Mouse (Mus musculus): ENCODE data around the gene Nifk.

Nifk gene

DNA sequence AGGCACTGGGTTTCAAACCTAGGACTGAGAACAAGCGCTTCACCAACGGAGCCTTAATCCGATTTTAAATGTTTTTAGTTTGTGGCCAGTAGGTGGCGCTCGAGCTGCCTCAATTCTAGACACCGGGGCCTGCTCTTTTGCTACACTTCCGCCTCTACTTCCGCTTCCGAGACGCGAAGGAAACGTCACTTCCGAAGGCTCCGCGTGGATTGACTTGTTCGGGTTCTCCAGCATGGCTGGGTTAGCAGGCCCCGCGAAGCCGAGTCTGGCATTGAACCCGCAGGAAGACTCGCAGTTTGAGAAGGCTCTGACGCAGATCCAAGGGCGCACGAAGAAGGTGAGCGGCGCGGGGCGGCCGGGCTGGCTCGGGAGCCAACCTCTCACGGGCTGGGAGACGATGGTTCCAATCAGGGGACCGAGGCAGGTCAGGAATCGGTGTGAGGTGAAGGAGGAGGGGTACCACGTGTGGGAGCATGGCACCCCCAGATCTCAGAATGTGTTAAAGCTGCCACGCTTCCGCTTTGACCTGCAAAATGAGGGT lies at the start of gene Nifk:
Nifk (plus strand) TSS at position 179 of the 541 bp plus-strand sequence.
- DNase-seq (ENCODE audit: low spot score) = peak; percentile 74

DNA sequence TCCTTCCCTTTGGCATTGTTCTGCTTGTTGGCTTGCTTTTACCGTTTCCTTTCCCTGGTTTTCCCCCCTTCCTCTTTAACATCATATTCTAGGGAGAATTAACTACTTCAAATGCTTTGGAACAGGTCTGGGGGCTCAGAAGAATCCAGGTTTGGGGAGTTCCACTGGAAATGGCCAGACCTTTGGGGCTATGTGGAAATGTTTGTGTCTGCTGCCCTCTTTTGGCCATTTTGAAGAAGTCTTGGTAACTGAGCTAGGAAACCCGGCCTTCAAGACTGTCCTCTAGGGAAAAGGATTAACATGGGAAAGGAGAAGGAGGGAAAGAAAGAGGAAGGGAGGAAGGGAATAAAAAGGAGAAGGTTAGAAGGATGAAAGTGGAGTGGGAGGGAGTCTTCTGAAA lies 46.5 kb upstream of the Nifk start:
- no peak for DNase-seq (ENCODE audit: low spot score)

- DNase-seq (ENCODE audit: low spot score) = no peak
These were observed 29.3 kb upstream of the Nifk start for GRCm38 (mm10) chr1:118292291-118292690.

GRCm38 (mm10) chr1:118294192-118294591 lies 27.4 kb upstream of the Nifk start:
- DNase-seq (ENCODE audit: low spot score) = no peak

DNA sequence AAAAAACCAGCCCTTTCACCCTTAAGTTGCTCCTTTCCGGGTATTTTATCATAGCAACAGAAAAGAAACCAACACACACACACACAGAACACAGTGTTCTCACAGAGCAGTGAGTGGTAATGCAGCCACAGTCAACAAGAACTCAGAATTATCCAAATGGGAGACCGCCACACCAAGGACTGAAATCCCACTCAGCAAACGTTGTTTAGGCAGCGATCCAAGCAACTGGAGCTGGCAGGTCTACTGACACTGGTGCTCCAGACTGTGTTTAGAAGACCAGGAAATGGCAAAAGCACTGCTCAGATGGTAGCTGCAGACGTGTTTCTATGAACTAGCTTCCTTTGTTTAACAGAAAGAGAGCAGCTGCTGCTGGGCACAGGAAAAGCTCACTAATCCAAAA lies 26.8 kb upstream of the Nifk start:
- no peak for DNase-seq (ENCODE audit: low spot score)

- DNase-seq (ENCODE audit: low spot score) = no peak
These were observed 25.0 kb upstream of the Nifk start for GRCm38 (mm10) chr1:118296673-118297072.

DNA sequence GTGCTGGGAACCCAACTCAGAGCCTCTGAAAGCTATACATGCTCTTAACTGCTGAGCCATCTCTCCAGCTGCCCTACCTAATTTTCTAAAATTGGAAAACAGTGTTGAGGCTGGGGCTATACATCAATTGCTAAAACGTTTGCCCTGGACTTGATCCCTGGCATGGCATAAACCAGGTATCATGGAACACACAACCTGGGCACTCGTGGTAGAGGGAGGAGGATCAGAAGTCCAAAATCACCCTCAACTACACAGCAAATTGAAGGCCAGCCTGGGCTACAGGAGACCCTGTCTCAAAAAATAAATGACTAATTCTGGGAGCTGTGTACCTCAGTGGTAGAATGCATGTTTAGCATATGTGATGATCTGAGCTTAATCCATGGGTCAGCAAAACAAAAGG lies 23.9 kb upstream of the Nifk start:
- no peak for DNase-seq (ENCODE audit: low spot score)

- peak; percentile 82 for DNase-seq (ENCODE audit: low spot score)
These were observed 10.6 kb upstream of the Nifk start for GRCm38 (mm10) chr1:118310780-118311621.

GRCm38 (mm10) chr1:118311622-118312326 lies 9.9 kb upstream of the Nifk start, which contains the start of gene Tsn:
TSS of gene Tsn (minus strand) at chr1:118311739.
- no peak for DNase-seq (ENCODE audit: low spot score)

- DNase-seq (ENCODE audit: low spot score) = no peak
These were observed 943 bp upstream of the Nifk start for GRCm38 (mm10) chr1:118320696-118321095.

DNA sequence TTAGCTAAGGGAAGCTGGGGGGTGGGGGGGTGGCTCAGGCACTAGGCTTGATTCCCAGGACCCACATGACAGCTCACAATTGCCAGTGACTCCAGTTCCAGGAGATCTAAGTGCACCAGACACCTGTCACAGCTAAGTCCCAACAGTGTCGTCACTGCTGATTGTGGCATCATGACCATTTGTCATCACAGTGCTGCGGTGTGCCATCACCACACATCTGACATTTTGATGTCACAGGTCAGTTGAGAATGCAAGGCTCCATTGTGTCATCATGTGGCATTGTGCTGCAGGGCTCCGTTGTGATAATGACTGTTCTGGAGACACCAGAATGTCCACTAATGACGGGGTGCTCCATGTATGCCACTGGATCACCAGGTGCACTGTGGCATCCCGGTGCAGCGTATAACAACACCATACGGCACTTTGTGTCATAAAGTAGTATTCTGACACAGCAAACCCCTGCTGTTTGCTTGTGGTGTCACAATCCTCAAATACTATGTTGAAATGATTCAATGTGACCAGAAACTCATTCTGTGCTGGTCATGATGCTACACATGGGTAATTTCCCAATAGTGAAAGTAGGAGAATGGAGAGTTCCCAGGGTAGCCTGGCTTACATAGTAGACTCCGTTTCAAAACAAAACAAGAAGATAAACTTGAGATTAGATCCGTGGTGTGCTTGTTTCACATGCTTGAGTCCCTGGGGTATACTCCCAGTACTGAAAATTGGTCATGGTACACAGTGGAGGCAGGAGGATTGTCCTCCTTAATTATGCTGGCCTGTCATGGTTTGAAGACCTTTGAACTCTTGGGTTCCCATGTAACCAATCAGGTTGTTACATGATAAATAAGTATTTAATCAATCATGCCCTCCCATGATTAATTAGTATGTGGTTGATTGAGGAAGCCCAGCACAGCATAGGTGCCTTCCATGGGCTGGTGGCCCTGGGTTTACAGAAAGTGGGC lies 13.4 kb downstream of the Nifk start:
- no peak for DNase-seq (ENCODE audit: low spot score)

- no peak for DNase-seq (ENCODE audit: low spot score)
These were observed 14.2 kb downstream of the Nifk start for GRCm38 (mm10) chr1:118335847-118336246.

DNA sequence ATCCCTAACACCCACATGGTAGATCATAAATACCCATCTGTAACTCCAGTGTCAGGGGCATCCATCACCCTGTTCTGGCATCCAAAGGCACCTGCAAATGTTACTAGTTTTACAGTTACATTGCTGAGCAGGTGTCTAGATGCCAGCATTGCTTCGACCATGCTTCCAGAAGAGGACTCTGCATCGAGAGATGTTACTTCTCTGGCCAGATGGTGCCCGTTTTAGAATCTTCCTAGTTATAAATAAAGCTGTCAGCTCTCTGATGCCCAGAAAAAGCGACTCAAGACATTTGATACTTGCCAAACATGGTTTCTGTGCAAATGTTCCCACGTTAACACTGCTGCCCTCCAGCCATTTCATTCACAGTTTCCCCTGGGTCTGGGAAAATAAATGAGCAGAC lies 16.3 kb downstream of the Nifk start:
- DNase-seq (ENCODE audit: low spot score) = no peak

- no peak for DNase-seq (ENCODE audit: low spot score)
These were observed 22.2 kb downstream of the Nifk start for GRCm38 (mm10) chr1:118343649-118344435.

GRCm38 (mm10) chr1:118349922-118350321 lies 28.3 kb downstream of the Nifk start:
- no peak for DNase-seq (ENCODE audit: low spot score)

DNA sequence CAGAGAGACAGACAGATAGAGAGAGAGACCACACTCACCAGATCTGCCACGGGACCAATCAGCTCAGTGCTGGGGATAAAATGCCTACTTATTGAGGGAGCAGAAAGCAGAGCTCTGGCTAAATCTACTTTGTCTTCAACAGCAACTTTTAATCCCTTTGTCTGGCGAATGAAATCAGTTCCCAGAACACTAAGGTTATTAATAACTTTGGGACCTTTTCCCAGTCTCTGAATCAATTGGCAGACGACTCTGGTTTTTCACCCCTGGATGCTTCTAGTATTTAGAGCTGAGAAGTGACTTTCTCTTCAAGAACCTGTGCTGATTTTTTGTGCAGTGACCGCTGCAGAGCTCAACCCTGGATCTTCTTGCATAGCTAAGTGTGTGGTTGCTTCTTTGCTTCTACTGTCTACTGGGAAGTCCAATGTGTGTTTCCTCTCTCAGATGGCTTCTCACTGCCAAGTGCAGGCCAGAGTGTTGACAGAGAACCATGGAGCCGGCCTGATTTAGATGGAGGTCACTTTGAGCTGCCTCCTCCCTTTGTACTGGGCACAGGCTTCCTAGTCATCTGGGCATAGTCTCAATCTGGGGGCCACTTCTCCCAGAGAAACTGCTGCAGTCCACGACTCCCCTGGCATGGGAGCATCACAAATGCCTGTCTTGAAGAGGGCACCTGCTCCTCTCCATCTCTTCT lies 37.6 kb downstream of the Nifk start:
- DNase-seq (ENCODE audit: low spot score) = no peak

GRCm38 (mm10) chr1:118367970-118368369 lies 46.3 kb downstream of the Nifk start:
- no peak for DNase-seq (ENCODE audit: low spot score)

DNA sequence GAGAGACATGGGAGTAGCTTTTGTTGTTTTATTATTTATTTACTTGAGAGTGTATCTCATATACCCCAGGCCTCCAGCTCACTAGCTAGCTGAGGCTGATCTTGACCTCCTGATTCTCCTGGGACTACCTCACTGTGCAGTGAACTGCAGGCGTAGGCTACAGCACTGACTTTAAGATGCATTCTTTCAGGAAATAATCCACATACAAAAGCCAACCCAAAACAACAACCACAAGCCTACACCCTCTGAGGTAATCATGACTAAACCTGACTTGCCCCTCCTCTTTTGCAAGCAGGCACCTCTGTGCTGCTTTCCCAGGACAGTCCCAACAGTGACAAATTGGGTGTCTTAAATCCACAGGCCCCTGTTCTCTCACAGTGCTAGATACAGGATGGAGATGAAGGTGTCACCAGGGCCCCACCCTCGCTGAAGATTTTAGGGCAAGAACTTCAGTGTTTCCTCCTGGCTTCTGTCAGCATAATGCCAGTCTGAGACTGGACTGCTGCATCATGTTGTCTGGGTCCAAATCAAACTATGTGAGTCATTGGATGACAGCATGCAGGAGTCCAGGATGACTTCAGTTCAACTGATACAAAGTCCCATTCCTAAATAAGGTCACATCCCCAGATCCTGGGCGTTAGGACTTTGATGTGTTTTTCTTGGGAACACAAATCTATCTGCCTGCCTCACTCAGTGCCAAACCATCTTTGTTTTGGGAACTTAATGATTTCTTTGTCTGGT lies 47.3 kb downstream of the Nifk start:
- DNase-seq (ENCODE audit: low spot score) = no peak

DNA sequence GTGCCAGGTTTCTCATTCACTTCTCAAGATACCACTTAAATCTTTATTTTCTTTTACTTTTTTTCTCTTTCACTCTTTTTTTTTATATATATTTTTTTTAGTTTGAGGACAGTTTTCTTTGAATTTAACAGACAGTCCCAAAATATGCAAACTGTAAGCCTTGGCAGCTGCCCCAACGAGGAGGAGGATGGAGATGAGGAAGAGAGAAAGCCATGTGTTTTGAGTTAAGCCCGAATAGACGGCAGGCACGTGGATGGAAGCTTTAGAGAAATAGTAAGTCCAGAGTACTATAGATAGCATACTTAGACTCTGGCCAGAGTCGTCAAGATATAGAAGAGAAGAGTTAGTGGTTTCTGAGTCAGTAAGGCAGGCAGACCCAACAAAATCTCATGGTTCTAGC lies 56.1 kb downstream of the Nifk start:
- no peak for DNase-seq (ENCODE audit: low spot score)
